ENCODE assay signal across 18 mouse cellular contexts in the genomic region with DNA sequence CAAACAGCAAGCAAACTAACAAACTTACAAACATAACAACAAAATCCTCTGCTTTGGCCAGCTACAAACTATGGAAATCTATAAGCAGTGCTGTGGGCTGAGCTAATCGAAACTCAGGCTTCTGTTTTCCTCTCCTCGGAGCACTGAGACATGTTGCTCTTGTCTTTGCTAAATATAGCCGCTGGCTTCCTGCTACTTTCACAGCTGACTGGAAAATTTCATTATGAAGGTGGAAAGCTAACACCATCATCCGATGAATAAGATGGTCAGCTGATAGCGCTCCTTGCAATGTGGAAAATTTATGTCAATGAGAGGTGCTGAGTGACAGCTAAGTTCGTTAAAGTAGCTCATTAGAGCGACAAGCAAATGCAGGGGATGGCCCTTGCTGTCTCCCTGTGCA. TPM values are rescaled to one million over a fixed set of nuclear protein-coding genes. Genes with fewer than 3 reads are reported as not detected.
DNase-seq lines count a peak whose midpoint lies in the region.
"Had no signal": no experiment of that assay in that cellular context is flagged by ENCODE, and none has a peak within 500 bp of the region (broad histone marks: within the 10 kb centered on the region; RNA-seq: fewer than 3 reads in every experiment).

No protein-coding gene starts in this region.

- peak; percentile 43 for DNase-seq in gastrocnemius, adult 18-20 months (ENCODE audit: low spot score)
- DNase-seq in gastrocnemius, postnatal 25 days: no peak
- DNase-seq in layer of hippocampus, adult 11-12 months (ENCODE audit: low spot score): peak; percentile 28
- DNase-seq in layer of hippocampus, adult 9-10 months (ENCODE audit: low spot score): no peak
- DNase-seq in spleen, postnatal 4 days (ENCODE audit: low spot score in 2 of 2): no peak
- no peak for DNase-seq in cerebellum, postnatal 10 days
- DNase-seq: adrenal gland, postnatal 14 days; cerebellum, adult 9-11 months had no signal

- H3K27ac ChIP-seq in brown adipose tissue, adult 24 weeks (replicated peaks; ENCODE audit: low read depth, low read length): 0 out of 2 replicates have a peak overlapping the region, but pooled peaks have one; percentile 26
- H3K27ac ChIP-seq: lung, embryonic 15.5 days had no signal

- H3K4me1 ChIP-seq in brown adipose tissue, adult 24 weeks (ENCODE audit: control insufficient read depth, insufficient read depth, insufficient read length, low read length): peaks cover 8% of the 10 kb centered on the region; the same call in 1 of the 2 replicates
- peaks cover 18% of the 10 kb centered on the region for H3K4me1 ChIP-seq in megakaryocyte, embryonic 14.5 days
- H3K4me1 ChIP-seq: lung, embryonic 15.5 days had no signal

- no peaks in the 10 kb centered on the region for H3K27me3 ChIP-seq in megakaryocyte, embryonic 14.5 days (replicated peaks)
- H3K27me3 ChIP-seq: lung, embryonic 15.5 days had no signal

- H3K9me3 ChIP-seq in megakaryocyte, embryonic 14.5 days: peaks cover 6% of the 10 kb centered on the region
- H3K9me3 ChIP-seq: lung, embryonic 15.5 days had no signal

- no peaks in the 10 kb centered on the region for H3K36me3 ChIP-seq in megakaryocyte, embryonic 14.5 days (replicated peaks; ENCODE audit: low read length)
- H3K36me3 ChIP-seq: lung, embryonic 15.5 days had no signal

- no peak overlapping the region for H3K4me3 ChIP-seq in brown adipose tissue, adult 24 weeks (ENCODE audit: insufficient read depth, low read depth, low read length)
- peak overlapping the region; percentile 60 for H3K4me3 ChIP-seq in megakaryocyte, embryonic 14.5 days (replicated peaks)
- H3K4me3 ChIP-seq: erythroblast, embryonic 14.5 days; lung, embryonic 15.5 days had no signal

RNA-seq across cellular contexts. Expression of gene Mepe, which starts 33.5 kb away (rescaled TPM):
- not detected for total RNA-seq in gastrocnemius, adult 18-20 months (2021)
- total RNA-seq in gastrocnemius, postnatal 25 days (2021): not detected
- polyA plus RNA-seq in brown adipose tissue, adult 24 weeks (2012; ENCODE audit: insufficient read depth, insufficient read length, missing spikeins): not detected in 2 replicates
- polyA plus RNA-seq in megakaryocyte, embryonic 14.5 days (2012; ENCODE audit: insufficient read depth, low replicate concordance): not detected in 2 replicates
- total RNA-seq: adrenal gland, postnatal 14 days; gastrocnemius, postnatal 4 days; monocyte, adult 5-6 weeks had no signal
- polyA plus RNA-seq: C2C12; erythroblast, embryonic 14.5 days; intestine, postnatal 0 days; limb, embryonic 14.5 days; lung, embryonic 15.5 days; stomach, embryonic 14.5 days had no signal

RNA-seq across cellular contexts. Expression of gene Ibsp, which starts 59.6 kb away (rescaled TPM):
- not detected for total RNA-seq in gastrocnemius, adult 18-20 months (2021)
- not detected for total RNA-seq in gastrocnemius, postnatal 25 days (2021)
- not detected in 2 replicates for polyA plus RNA-seq in brown adipose tissue, adult 24 weeks (2012; ENCODE audit: insufficient read depth, insufficient read length, missing spikeins)
- not detected in 2 replicates for polyA plus RNA-seq in megakaryocyte, embryonic 14.5 days (2012; ENCODE audit: insufficient read depth, low replicate concordance)
- total RNA-seq: adrenal gland, postnatal 14 days; gastrocnemius, postnatal 4 days; monocyte, adult 5-6 weeks had no signal
- polyA plus RNA-seq: C2C12; erythroblast, embryonic 14.5 days; intestine, postnatal 0 days had no signal

Comparison
In these comparisons a context has a peak if more than half of its experiments do, and no peak if none do; other contexts are left out.
1. DNase-seq: peak in gastrocnemius, adult 18-20 months (single experiment) and layer of hippocampus, adult 11-12 months (single experiment); none in gastrocnemius, postnatal 25 days (single experiment), layer of hippocampus, adult 9-10 months (single experiment), spleen, postnatal 4 days (0 of 2) and cerebellum, postnatal 10 days (0 of 2).